Comparison of ENCODE assay signal across 8 mouse cellular contexts in the genomic region with DNA sequence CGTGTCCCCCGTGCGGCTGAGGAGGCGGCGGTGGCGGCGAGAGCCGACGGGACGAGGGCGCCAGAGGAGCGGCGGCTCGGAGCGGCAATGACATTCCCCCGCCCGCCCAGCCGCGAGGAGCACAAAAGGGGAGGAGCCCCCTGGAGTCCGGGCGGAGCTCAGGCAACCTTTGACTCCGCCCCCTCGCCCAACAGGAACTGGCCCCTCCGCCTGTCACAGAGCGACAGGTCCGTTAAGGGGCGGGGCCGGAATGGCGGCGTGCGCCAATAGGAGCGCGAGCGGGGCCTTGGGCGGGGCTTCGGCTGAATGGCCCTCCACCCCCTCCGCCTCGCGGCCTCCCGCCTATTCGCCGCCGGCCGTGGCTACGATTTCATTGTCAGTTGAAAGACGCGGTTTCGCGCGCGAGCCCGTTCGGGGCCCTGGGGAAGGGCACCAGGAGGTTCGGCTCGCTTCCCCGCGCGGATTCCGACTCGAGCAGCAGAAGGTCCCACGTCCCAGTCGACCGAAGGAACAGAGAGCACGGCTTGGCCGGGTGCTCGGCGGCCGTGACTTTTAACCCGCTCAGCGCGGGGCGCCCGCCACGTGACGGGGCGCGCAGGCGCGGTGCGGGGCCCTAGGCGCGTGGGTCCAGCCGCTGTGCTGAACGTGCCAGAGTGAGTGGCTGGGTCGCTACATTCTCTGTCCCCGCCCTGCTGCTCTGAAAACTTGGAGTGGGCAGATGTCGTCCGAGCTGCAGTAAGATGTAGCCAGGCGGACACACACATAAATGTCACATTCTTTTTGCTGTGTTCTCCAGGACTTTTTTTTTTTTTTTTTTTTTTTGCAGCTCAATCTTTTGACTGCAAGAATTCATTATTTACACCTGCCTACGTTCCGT. TPM values are rescaled to one million over a fixed set of nuclear protein-coding genes. Genes with fewer than 3 reads are reported as not detected.
DNase-seq lines count a peak whose midpoint lies in the region; ATAC-seq and TF ChIP-seq lines count a peak whose summit lies in the region.

Gene Stt3b, minus strand, starts transcription at position 76 of the 877 bp plus-strand sequence.

- H3K27me3 ChIP-seq in E14TG2a.4 (ENCODE audit: insufficient read depth, low read length): peaks cover 4% of the 10 kb centered on the region
- H3K27me3 ChIP-seq in forebrain, embryonic 12.5 days: peaks cover 3% of the 10 kb centered on the region; the same call in 1 of the 2 replicates
- H3K27me3 ChIP-seq in heart, postnatal 0 days (ENCODE audit: control insufficient read depth, insufficient read depth, low read length): no peaks in the 10 kb centered on the region
- H3K27me3 ChIP-seq in liver, embryonic 16.5 days (ENCODE audit: control insufficient read depth, insufficient read depth, low read depth, low read length): no peaks in the 10 kb centered on the region
- H3K27me3 ChIP-seq in neural tube, embryonic 13.5 days: no peaks in the 10 kb centered on the region
- H3K27me3 ChIP-seq in testis, adult 2 months (ENCODE audit: control insufficient read depth, insufficient read depth, low read length): no peaks in the 10 kb centered on the region

- H3K9me3 ChIP-seq in E14TG2a.4 (ENCODE audit: low read length): no peaks in the 10 kb centered on the region
- H3K9me3 ChIP-seq in forebrain, embryonic 12.5 days: no peaks in the 10 kb centered on the region
- no peaks in the 10 kb centered on the region for H3K9me3 ChIP-seq in heart, postnatal 0 days (replicated peaks; ENCODE audit: control insufficient read depth, low read length)
- no peaks in the 10 kb centered on the region for H3K9me3 ChIP-seq in liver, embryonic 16.5 days (replicated peaks; ENCODE audit: control insufficient read depth, low read length)
- no peaks in the 10 kb centered on the region for H3K9me3 ChIP-seq in neural tube, embryonic 13.5 days

- no peak for TF ChIP-seq CTCF in E14TG2a.4 (conservative IDR thresholded peaks at IDR 0.05; ENCODE audit: low read length)
- peak; percentile 38 for TF ChIP-seq CTCF in heart, postnatal 0 days (IDR thresholded peaks at IDR 0.05; ENCODE audit: low read depth)
- 0 out of 2 replicates have a peak, but pooled peaks have one; percentile 0 for TF ChIP-seq CTCF in testis, adult 2 months (IDR thresholded peaks at IDR 0.05; ENCODE audit: control insufficient read depth, insufficient read depth, insufficient replicate concordance, low read depth, low read length)

- ATAC-seq in forebrain, embryonic 12.5 days (ENCODE audit: low FRiP score): peak; percentile 95
- peak; percentile 96 for ATAC-seq in heart, postnatal 0 days (ENCODE audit: insufficient read depth, low read depth)
- peak; percentile 86 for ATAC-seq in liver, embryonic 16.5 days (ENCODE audit: low read depth)
- peak; percentile 96 for ATAC-seq in neural tube, embryonic 13.5 days (ENCODE audit: low read depth)

- WGBS in forebrain, embryonic 12.5 days: under 1% methylated on average over 73 of the region's 91 CpGs
- under 1% methylated on average over 84 of the region's 91 CpGs for WGBS in heart, postnatal 0 days
- under 1% methylated on average over 89 of the region's 91 CpGs for WGBS in liver, embryonic 16.5 days (ENCODE audit: insufficient replicate concordance)
- WGBS in neural tube, embryonic 13.5 days: under 1% methylated on average over 90 of the region's 91 CpGs

- TF ChIP-seq EP300 in heart, postnatal 0 days (IDR thresholded peaks at IDR 0.05; ENCODE audit: low read depth): no peak; the same call in 1 of the 2 replicates

- peaks cover 43% of the 10 kb centered on the region for H3K4me1 ChIP-seq in E14TG2a.4 (replicated peaks; ENCODE audit: low read depth, low read length)
- peaks cover 34% of the 10 kb centered on the region for H3K4me1 ChIP-seq in forebrain, embryonic 12.5 days
- peaks cover 32% of the 10 kb centered on the region for H3K4me1 ChIP-seq in heart, postnatal 0 days (ENCODE audit: control insufficient read depth, insufficient read depth)
- H3K4me1 ChIP-seq in liver, embryonic 16.5 days (ENCODE audit: control insufficient read depth, low read depth, low read length): peaks cover 37% of the 10 kb centered on the region
- H3K4me1 ChIP-seq in neural tube, embryonic 13.5 days (replicated peaks): peaks cover 39% of the 10 kb centered on the region
- H3K4me1 ChIP-seq in testis, adult 2 months (ENCODE audit: control insufficient read depth, insufficient read depth, low read length): peaks cover 6% of the 10 kb centered on the region

- peak within 1 kb of the TSS; percentile 63 for H3K4me2 ChIP-seq in forebrain, embryonic 12.5 days
- H3K4me2 ChIP-seq in heart, postnatal 0 days (ENCODE audit: low read depth, low read length): peak within 1 kb of the TSS; percentile 73
- peak within 1 kb of the TSS; percentile 80 for H3K4me2 ChIP-seq in liver, embryonic 16.5 days (ENCODE audit: low read depth, low read length)
- peak within 1 kb of the TSS; percentile 80 for H3K4me2 ChIP-seq in neural tube, embryonic 13.5 days

- peak; percentile 85 for TF ChIP-seq POLR2A in testis, adult 2 months (IDR thresholded peaks at IDR 0.05; ENCODE audit: control insufficient read depth, low read depth, low read length)

- H3K27ac ChIP-seq in forebrain, embryonic 12.5 days: peak within 1 kb of the TSS; percentile 98
- H3K27ac ChIP-seq in heart, postnatal 0 days (ENCODE audit: low read depth): peak within 1 kb of the TSS; percentile 98
- H3K27ac ChIP-seq in liver, embryonic 16.5 days (ENCODE audit: low read length): peak within 1 kb of the TSS; percentile 95
- H3K27ac ChIP-seq in neural tube, embryonic 13.5 days (replicated peaks): peak within 1 kb of the TSS; percentile 96
- peak within 1 kb of the TSS; percentile 98 for H3K27ac ChIP-seq in testis, adult 2 months (ENCODE audit: control insufficient read depth, insufficient read depth, low read depth, low read length)

- H3K9ac ChIP-seq in forebrain, embryonic 12.5 days: peak within 1 kb of the TSS; percentile 93
- peak within 1 kb of the TSS; percentile 81 for H3K9ac ChIP-seq in heart, postnatal 0 days (replicated peaks; ENCODE audit: low read depth, low read length)
- H3K9ac ChIP-seq in liver, embryonic 16.5 days (ENCODE audit: low read depth, low read length): peak within 1 kb of the TSS; percentile 99
- H3K9ac ChIP-seq in neural tube, embryonic 13.5 days: peak within 1 kb of the TSS; percentile 99

- peaks cover 13% of the 10 kb centered on the region for H3K36me3 ChIP-seq in E14TG2a.4 (ENCODE audit: insufficient read depth, low read length)
- H3K36me3 ChIP-seq in forebrain, embryonic 12.5 days (replicated peaks): no peaks in the 10 kb centered on the region
- H3K36me3 ChIP-seq in heart, postnatal 0 days (replicated peaks; ENCODE audit: control insufficient read depth, insufficient read depth, low read length): no peaks in the 10 kb centered on the region
- H3K36me3 ChIP-seq in liver, embryonic 16.5 days (ENCODE audit: control insufficient read depth, insufficient read depth): no peaks in the 10 kb centered on the region
- no peaks in the 10 kb centered on the region for H3K36me3 ChIP-seq in neural tube, embryonic 13.5 days
- no peaks in the 10 kb centered on the region; the same call in 1 of the 2 replicates for H3K36me3 ChIP-seq in testis, adult 2 months (ENCODE audit: control insufficient read depth, insufficient read depth, low read length)

- DNase-seq in c-Kit-positive CD71-positive TER-119-positive erythroid progenitor cells, embryonic 14.5 days (ENCODE audit: low spot score): peak; percentile 99
- DNase-seq in heart, postnatal 0 days (ENCODE audit: low spot score): peak; percentile 100
- peak; percentile 100 for DNase-seq in kidney, postnatal 4 days

- peak within 1 kb of the TSS; percentile 97 for H3K4me3 ChIP-seq in E14TG2a.4 (replicated peaks; ENCODE audit: low read length)
- H3K4me3 ChIP-seq in forebrain, embryonic 12.5 days (replicated peaks): peak within 1 kb of the TSS; percentile 94
- H3K4me3 ChIP-seq in heart, postnatal 0 days (ENCODE audit: low read depth, low read length): peak within 1 kb of the TSS; percentile 96
- H3K4me3 ChIP-seq in liver, embryonic 16.5 days (ENCODE audit: low read depth, low read length): peak within 1 kb of the TSS; percentile 99
- peak within 1 kb of the TSS; percentile 99 for H3K4me3 ChIP-seq in neural tube, embryonic 13.5 days
- peak within 1 kb of the TSS; percentile 88 for H3K4me3 ChIP-seq in testis, adult 2 months (ENCODE audit: control insufficient read depth, low read depth, low read length)

RNA-seq across cellular contexts. Expression of gene Stt3b, which starts in this region (rescaled TPM):
- polyA plus RNA-seq in forebrain, embryonic 12.5 days (2016; fragmentation: Nextera tagmentation; extraction: Ambion mirVana): 100 and 101 TPM in 2 replicates
- total RNA-seq in heart, postnatal 0 days (2014; rRNA removed; ENCODE audit: low replicate concordance): 64.2 and 67.1 TPM in 2 replicates
- polyA plus RNA-seq in heart, postnatal 0 days (2015; fragmentation: Nextera tagmentation; extraction: Ambion mirVana): 33.9 and 34.4 TPM in 2 replicates
- 58.5 and 62.9 TPM in 2 replicates for polyA plus RNA-seq in liver, embryonic 16.5 days (2015; fragmentation: Nextera tagmentation; extraction: Ambion mirVana)
- 104 and 112 TPM in 2 replicates for polyA plus RNA-seq in neural tube, embryonic 13.5 days (2015; fragmentation: Nextera tagmentation; extraction: Ambion mirVana)
- 256 and 270 TPM in 2 replicates for polyA plus RNA-seq in testis, adult 2 months (2012; rRNA removed)

Comparison
In these comparisons a context has a peak if more than half of its experiments do, and no peak if none do; other contexts are left out.
1. Peak in every context shown above with its lines: DNase-seq, ATAC-seq, H3K4me3 ChIP-seq and H3K27ac ChIP-seq.